In the genomic region with DNA sequence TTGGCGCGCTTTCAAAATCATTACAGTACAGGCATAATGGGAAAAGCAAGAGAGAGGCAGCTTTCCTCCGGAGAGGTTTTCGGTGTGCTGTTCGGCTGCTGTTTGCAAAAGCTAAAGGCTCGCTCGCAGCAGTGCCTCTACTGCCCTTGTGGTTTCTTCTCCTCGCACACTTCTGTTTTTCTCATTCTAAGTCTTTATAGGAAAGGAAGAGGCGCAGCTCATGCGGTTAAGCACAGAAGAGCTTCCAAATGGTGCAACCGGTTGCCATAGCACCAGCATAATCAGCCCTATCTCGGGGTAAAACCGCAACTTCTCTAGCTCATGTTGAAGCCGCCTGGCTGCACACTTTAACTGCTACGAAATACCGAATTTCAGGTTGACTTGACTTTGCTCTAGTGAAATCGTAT, we compare ENCODE assay signal across 8 mouse cellular contexts. TPM values are rescaled to one million over a fixed set of nuclear protein-coding genes. Genes with fewer than 3 reads are reported as not detected.
A peak's percentile ranks its signal among the peaks of the same experiment; 100 is the strongest.
DNase-seq lines count a peak whose midpoint lies in the region; ATAC-seq and TF ChIP-seq lines count a peak whose summit lies in the region.

No protein-coding gene starts in this region.

- peak; percentile 50 for TF ChIP-seq CTCF in layer of hippocampus, adult 2 months (conservative IDR thresholded peaks at IDR 0.05)

- H3K27ac ChIP-seq in forebrain, embryonic 13.5 days, result peak overlapping the region; percentile 72
- H3K27ac ChIP-seq in layer of hippocampus, adult 2 months, result peak overlapping the region; percentile 96
- H3K27ac ChIP-seq in liver, embryonic 16.5 days (ENCODE audit: low read length), result 0 out of 2 replicates have a peak overlapping the region, but pooled peaks have one; percentile 21
- no peak overlapping the region for H3K27ac ChIP-seq in stomach, embryonic 15.5 days

- H3K9me3 ChIP-seq in forebrain, embryonic 13.5 days (replicated peaks), result no peaks in the 10 kb centered on the region
- H3K9me3 ChIP-seq in liver, embryonic 16.5 days (replicated peaks; ENCODE audit: control insufficient read depth, low read length), result no peaks in the 10 kb centered on the region
- H3K9me3 ChIP-seq in stomach, embryonic 15.5 days, result no peaks in the 10 kb centered on the region

- DNase-seq in 416B (ENCODE audit: low read depth), result peak; percentile 99
- DNase-seq in adrenal gland, postnatal 10 days, result peak; percentile 14
- DNase-seq in heart, postnatal 36 days, result peak; percentile 21
- DNase-seq in layer of hippocampus, adult 2 months (ENCODE audit: low spot score in 2 of 2), result peak; percentile 67 to 78
- DNase-seq in natural killer cell, adult 2 months (ENCODE audit: low spot score in 2 of 2), result peak; percentile 88 to 91

- no peaks in the 10 kb centered on the region for H3K27me3 ChIP-seq in forebrain, embryonic 13.5 days
- no peaks in the 10 kb centered on the region for H3K27me3 ChIP-seq in liver, embryonic 16.5 days (ENCODE audit: control insufficient read depth, insufficient read depth, low read depth, low read length)
- no peaks in the 10 kb centered on the region for H3K27me3 ChIP-seq in stomach, embryonic 15.5 days (replicated peaks)

- no peaks in the 10 kb centered on the region for H3K36me3 ChIP-seq in forebrain, embryonic 13.5 days (ENCODE audit: poor library complexity, severe bottlenecking)
- H3K36me3 ChIP-seq in liver, embryonic 16.5 days (ENCODE audit: control insufficient read depth, insufficient read depth), result no peaks in the 10 kb centered on the region
- no peaks in the 10 kb centered on the region for H3K36me3 ChIP-seq in stomach, embryonic 15.5 days

- H3K4me2 ChIP-seq in forebrain, embryonic 13.5 days, result peak overlapping the region; percentile 60
- H3K4me2 ChIP-seq in liver, embryonic 16.5 days (ENCODE audit: low read depth, low read length), result peak overlapping the region; percentile 30
- H3K4me2 ChIP-seq in stomach, embryonic 15.5 days, result peak overlapping the region; percentile 38

- peak overlapping the region; percentile 43 for H3K9ac ChIP-seq in forebrain, embryonic 13.5 days
- H3K9ac ChIP-seq in liver, embryonic 16.5 days (ENCODE audit: low read depth, low read length), result no peak overlapping the region
- no peak overlapping the region for H3K9ac ChIP-seq in stomach, embryonic 15.5 days

- intact Hi-C loops in heart, postnatal 36 days (cut with DNase I), result no loop called here

- peaks cover 10% of the 10 kb centered on the region for H3K4me1 ChIP-seq in forebrain, embryonic 13.5 days
- H3K4me1 ChIP-seq in liver, embryonic 16.5 days (ENCODE audit: control insufficient read depth, low read depth, low read length), result no peaks in the 10 kb centered on the region
- H3K4me1 ChIP-seq in stomach, embryonic 15.5 days, result no peaks in the 10 kb centered on the region

- peak overlapping the region; percentile 39 for H3K4me3 ChIP-seq in forebrain, embryonic 13.5 days
- H3K4me3 ChIP-seq in layer of hippocampus, adult 2 months, result peak overlapping the region; percentile 49
- 0 out of 2 replicates have a peak overlapping the region, but pooled peaks have one; percentile 16 for H3K4me3 ChIP-seq in liver, embryonic 16.5 days (ENCODE audit: low read depth, low read length)
- H3K4me3 ChIP-seq in stomach, embryonic 15.5 days (replicated peaks), result 0 out of 2 replicates have a peak overlapping the region, but pooled peaks have one; percentile 3

- ATAC-seq in forebrain, embryonic 13.5 days, result peak; percentile 94
- ATAC-seq in liver, embryonic 16.5 days (ENCODE audit: low read depth), result peak; percentile 70
- no peak for ATAC-seq in stomach, embryonic 15.5 days (ENCODE audit: insufficient read depth, low FRiP score, low read depth)

- whole genome bisulfite sequencing in forebrain, embryonic 13.5 days, result 8% methylated on average over 17 of the region's 17 CpGs
- 8% methylated on average over 17 of the region's 17 CpGs for WGBS in liver, embryonic 16.5 days (ENCODE audit: insufficient replicate concordance)
- 42% methylated on average over 17 of the region's 17 CpGs for WGBS in stomach, embryonic 15.5 days

RNA-seq across cellular contexts. Expression of a gene that starts 39.1 kb away (rescaled TPM):
- total RNA-seq in adrenal gland, postnatal 10 days (2021), result 10 to 100 TPM; 17.0 to 22.4 TPM
- polyA plus RNA-seq in forebrain, embryonic 13.5 days (2015; fragmentation: Nextera tagmentation; extraction: Ambion mirVana), result 0.43 and 0.98 TPM in 2 replicates
- 1 to 10 TPM; 4.6 to 7.5 TPM for total RNA-seq in heart, postnatal 36 days (2021)
- total RNA-seq in layer of hippocampus, adult 2 months (2021), result 1 to 10 TPM; 2.3 to 2.4 TPM
- 8.6 and 8.9 TPM in 2 replicates for polyA plus RNA-seq in liver, embryonic 16.5 days (2015; fragmentation: Nextera tagmentation; extraction: Ambion mirVana)
- polyA plus RNA-seq in stomach, embryonic 15.5 days (2015; fragmentation: Nextera tagmentation; extraction: Ambion mirVana), result 6.5 and 7.3 TPM in 2 replicates

Comparison
In these comparisons a context has a peak if more than half of its experiments do, and no peak if none do; other contexts are left out.
1. DNase-seq: peak in every context shown above with its lines; median percentile 99 in 416B; 90 in natural killer cell, adult 2 months; 72 in layer of hippocampus, adult 2 months; 21 in heart, postnatal 36 days; 14 in adrenal gland, postnatal 10 days.